Mouse (Mus musculus) small intestine, adult 2 months (tissue): ENCODE results near the gene Asb7. TPM values are rescaled to one million over a fixed set of nuclear protein-coding genes. Genes with fewer than 3 reads are reported as not detected.

Experiments
- H3K27ac ChIP-seq: fragments of 200-500 bp; 2 replicates; pipeline ENCODE4 v1.5.1; 2012; ENCODE audit warnings: low read depth, low read length, control low read depth, inconsistent platforms; ENCODE audit not compliant: insufficient read depth
- H3K27me3 ChIP-seq: fragments of 200-500 bp; 2 replicates; pipeline ENCODE4 v1.6.1; 2012; ENCODE audit warnings: mild to moderate bottlenecking, moderate library complexity, low read length, inconsistent platforms; ENCODE audit not compliant: control insufficient read depth, insufficient read depth
- H3K36me3 ChIP-seq: fragments of 200-500 bp; 2 replicates; pipeline ENCODE4 v1.6.1; 2012; ENCODE audit warnings: mild to moderate bottlenecking, low read length, control low read depth, inconsistent platforms; ENCODE audit not compliant: control insufficient read depth, insufficient read depth
- H3K4me1 ChIP-seq: fragments of 200-500 bp; 2 replicates; pipeline ENCODE4 v1.6.1; 2012; ENCODE audit warnings: low read length, inconsistent platforms, mixed read lengths; ENCODE audit not compliant: control insufficient read depth, insufficient read depth, insufficient read length
- H3K4me3 ChIP-seq: fragments of 200-500 bp; 2 replicates; pipeline ENCODE4 v1.5.1; 2012; ENCODE audit warnings: low read depth, mild to moderate bottlenecking, control low read depth, inconsistent platforms, low read length, moderate library complexity
- CTCF ChIP-seq: fragments of 200-500 bp; IDR thresholded peaks from 2 replicates; pipeline ENCODE4 v1.5.1; 2012; ENCODE audit warnings: low read depth, mild to moderate bottlenecking, control low read depth, inconsistent platforms, low read length, moderate library complexity, mixed read lengths; ENCODE audit not compliant: insufficient replicate concordance, insufficient read length; ENCODE audit errors: extremely low read depth
- POLR2A ChIP-seq: fragments of 200-500 bp; IDR thresholded peaks from 2 replicates; pipeline ENCODE4 v1.6.1; 2012; ENCODE audit warnings: low read depth, mild to moderate bottlenecking, control low read depth, inconsistent platforms, low read length, moderate library complexity
- WGBS: fragments of 180-500 bp; shearing (Covaris S2); methylation state at CpG from one replicate; pipeline ENCODE4 v1.1.7; 2018; 5-methylcytosine and 5-hydroxymethylcytosine counted together
- polyA plus RNA-seq: library from polyadenylated mRNA; depleted of rRNA; stranded (reverse); fragments of >200 nt; gene quantifications from 2 replicates; pipeline ENCODE4 v1.2.3, GENCODE M21; 2012

Asb7 gene
- polyA plus RNA-seq, 1 experiment, result 2.8 TPM

DNA sequence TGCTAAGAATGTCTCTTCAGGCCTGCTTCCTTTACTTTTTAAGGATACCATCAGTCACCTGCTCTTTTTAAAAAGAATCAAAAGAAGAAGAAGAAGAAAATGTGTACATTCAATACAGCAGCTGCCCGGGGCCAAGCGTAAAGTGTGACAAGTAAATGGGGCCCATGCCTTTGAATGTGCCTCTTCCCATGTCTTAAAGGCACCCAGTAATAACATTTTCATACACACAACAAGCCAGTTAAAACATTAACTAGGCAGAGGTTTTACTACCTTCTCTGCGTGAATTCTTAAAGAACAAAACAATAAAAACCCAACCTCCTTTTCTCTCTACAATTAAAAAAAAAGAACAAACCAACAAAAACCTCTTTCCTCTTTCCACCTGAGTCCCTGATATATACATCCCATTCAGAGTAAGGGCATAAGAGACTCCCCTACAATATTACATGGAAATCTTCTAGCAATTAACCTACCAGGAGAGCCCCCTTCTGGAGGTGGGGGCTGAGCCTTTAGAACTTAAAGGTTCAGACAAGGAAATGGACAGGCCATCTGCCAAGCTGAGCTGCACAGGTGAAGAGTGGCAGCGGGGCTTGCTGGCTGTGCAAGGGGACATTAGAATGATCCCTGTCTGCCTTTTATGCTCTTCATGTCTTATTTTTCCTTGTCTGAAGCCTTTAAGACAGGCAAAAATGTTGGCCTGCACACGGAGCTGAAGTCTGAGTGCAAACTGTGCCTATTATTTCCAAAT, 7.1 kb downstream of the Asb7 start:
- H3K4me1 ChIP-seq, result no peaks in the 10 kb centered on the region
- no peaks in the 10 kb centered on the region for H3K27me3 ChIP-seq
- no peak overlapping the region for H3K27ac ChIP-seq
- TF ChIP-seq CTCF, result no peak
- no peak for TF ChIP-seq POLR2A
- H3K36me3 ChIP-seq, result peaks cover 42% of the 10 kb centered on the region
- 45% methylated on average over 5 of the region's 5 CpGs for WGBS
- H3K4me3 ChIP-seq, result no peak overlapping the region

DNA sequence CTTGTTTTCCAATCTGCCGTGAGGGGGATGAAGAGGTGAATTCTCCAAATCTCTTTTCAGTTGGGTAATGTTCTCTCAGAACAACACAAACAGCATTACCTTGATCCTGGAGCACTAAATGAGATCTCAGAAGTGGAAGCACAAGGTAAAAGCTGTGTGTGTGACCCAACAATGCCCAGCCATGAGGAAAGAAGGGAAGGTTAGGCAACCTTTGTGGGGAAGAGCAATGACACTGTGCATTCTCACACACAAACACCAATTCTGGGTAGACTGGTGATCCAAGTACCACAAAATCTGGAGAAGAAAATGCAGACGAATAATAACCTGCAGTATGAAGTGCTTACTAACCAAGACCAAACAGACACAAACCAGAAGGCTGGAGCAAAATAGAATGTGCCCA, 13.6 kb downstream of the Asb7 start:
- no peak for TF ChIP-seq POLR2A
- no peak for TF ChIP-seq CTCF
- Histone ChIP-seq H3K27me3 (no peaks in the 10 kb centered on the region), H3K4me1 (no peaks in the 10 kb centered on the region), H3K4me3 (no peak overlapping the region), H3K27ac (no peak overlapping the region), H3K36me3 (peaks cover 56% of the 10 kb centered on the region)
- 89% methylated on average over 2 of the region's 2 CpGs for WGBS

DNA sequence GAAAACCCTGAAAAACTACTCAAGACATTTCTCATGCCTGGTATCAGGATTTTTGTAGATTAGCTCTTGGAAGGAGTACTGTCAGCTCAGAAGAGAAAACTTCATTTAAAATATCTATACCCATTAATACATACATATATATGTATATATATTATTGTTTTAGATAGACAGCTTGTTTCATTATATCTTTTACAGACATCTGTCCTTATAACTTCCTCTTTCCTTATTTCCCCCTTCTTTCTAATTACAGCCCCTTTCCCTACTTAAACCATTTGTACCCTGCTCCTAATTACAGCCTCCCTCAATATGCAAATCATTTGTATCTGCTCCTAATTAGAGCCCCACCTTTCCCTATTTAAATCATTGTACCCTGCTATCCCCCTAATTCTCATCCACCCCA, 22.3 kb downstream of the Asb7 start:
- TF ChIP-seq POLR2A (no peak), CTCF (no peak)
- Histone ChIP-seq H3K4me1 (peaks cover 10% of the 10 kb centered on the region; the same call in 1 of the 2 replicates), H3K27ac (no peak overlapping the region), H3K4me3 (no peak overlapping the region), H3K27me3 (no peaks in the 10 kb centered on the region), H3K36me3 (peaks cover 2% of the 10 kb centered on the region; the same call in 1 of the 2 replicates)

DNA sequence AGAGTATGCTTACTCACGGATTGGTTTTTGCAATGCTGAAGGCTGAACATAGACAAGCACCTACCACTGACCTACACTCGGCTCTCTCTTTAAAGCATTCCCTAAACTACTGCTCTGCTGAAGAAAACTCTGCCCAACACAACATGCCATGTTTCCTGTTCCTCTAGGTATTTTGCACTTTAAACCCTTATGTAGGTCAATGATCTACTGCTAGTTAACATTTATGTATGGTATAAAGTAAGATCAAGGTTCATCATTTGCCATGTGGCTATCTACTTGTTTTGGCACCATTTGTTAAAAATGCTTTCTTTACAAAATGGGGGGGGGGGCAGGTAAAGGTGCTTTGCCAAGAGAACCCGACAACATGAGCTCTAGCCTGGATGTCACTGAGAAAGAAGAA, 25.8 kb downstream of the Asb7 start:
- H3K36me3 ChIP-seq, result peaks cover 8% of the 10 kb centered on the region
- TF ChIP-seq CTCF, result no peak
- no peak for TF ChIP-seq POLR2A
- H3K4me3 ChIP-seq, result no peak overlapping the region
- WGBS, result 27% methylated on average over 3 of the region's 3 CpGs
- H3K4me1 ChIP-seq, result peaks cover 10% of the 10 kb centered on the region; the same call in 1 of the 2 replicates
- no peaks in the 10 kb centered on the region for H3K27me3 ChIP-seq
- H3K27ac ChIP-seq, result no peak overlapping the region

DNA sequence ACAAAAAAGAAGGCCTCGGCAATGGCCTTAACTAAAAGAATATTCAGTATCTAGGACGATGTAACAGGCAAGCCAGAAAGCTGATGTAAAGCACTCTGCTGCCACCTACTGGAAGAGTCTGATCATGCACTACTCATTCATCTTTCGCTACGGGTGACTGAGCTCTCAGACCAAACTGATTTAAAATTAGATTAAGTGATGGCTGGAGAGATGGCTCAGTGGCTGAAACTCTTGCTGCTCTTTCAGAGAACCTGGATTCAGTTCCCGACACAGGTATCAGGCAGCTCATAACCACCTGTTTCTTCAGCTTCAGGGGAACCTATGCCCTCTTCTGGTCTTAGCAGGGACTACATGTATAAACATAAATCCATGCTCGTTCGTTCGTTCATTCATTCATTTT, 27.8 kb downstream of the Asb7 start:
- H3K27me3 ChIP-seq, result no peaks in the 10 kb centered on the region
- peaks cover 10% of the 10 kb centered on the region; the same call in 1 of the 2 replicates for H3K4me1 ChIP-seq
- TF ChIP-seq CTCF (peak; percentile 93; the same call in 1 of the 2 replicates), POLR2A (no peak)
- H3K4me3 ChIP-seq, result peak overlapping the region; percentile 24; the same call in 1 of the 2 replicates
- 4% methylated on average over 8 of the region's 8 CpGs for WGBS
- H3K27ac ChIP-seq, result no peak overlapping the region
- H3K36me3 ChIP-seq, result peaks cover 15% of the 10 kb centered on the region

DNA sequence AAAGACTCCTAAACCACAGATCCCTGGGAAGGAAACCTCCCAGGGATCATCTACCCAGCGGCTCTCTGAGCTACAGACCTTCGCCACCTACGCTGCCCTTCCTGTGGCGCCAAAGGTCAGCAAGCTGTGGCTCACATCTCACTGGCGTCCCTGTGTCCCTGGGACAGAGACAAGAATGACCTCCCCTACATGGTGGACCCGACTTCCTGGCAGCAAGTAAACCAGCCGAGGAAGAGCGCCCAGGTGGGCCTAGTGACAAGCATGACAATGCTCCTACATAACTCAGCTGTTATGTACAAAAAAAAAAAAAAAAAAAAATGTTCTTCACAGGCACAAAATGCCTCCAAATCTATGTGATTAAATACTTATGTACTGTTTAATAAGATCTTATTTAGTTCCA, 28.4 kb downstream of the Asb7 start:
- peaks cover 16% of the 10 kb centered on the region for H3K36me3 ChIP-seq
- H3K27me3 ChIP-seq, result no peaks in the 10 kb centered on the region
- no peak overlapping the region; the same call in 1 of the 2 replicates for H3K27ac ChIP-seq
- H3K4me1 ChIP-seq, result peaks cover 10% of the 10 kb centered on the region; the same call in 1 of the 2 replicates
- WGBS, result 80% methylated on average over 8 of the region's 8 CpGs
- no peak overlapping the region for H3K4me3 ChIP-seq
- no peak for TF ChIP-seq POLR2A
- no peak for TF ChIP-seq CTCF

DNA sequence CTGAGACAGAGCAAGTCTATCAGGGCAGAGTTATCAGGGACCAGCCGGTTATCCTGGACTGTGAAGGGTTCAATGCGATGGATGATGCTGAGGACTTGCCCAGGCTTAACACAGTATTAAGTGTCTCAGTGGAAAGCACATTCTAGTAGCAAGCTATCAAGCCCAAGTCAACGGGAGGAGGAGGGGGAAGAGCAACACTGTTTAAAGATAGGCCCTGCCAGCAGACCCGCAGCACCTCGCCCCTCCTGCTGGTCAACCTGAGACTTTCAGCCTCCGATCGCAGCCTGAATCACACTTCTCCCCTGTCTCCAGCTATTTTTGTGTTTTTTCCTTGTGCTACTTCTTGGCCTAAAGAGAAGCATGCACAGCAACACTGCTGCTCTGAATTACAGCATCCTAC, 29.1 kb downstream of the Asb7 start:
- no peak overlapping the region for H3K4me3 ChIP-seq
- peaks cover 12% of the 10 kb centered on the region for H3K4me1 ChIP-seq
- no peak overlapping the region for H3K27ac ChIP-seq
- H3K27me3 ChIP-seq, result no peaks in the 10 kb centered on the region
- WGBS, result 77% methylated on average over 7 of the region's 7 CpGs
- TF ChIP-seq POLR2A (no peak), CTCF (0 out of 2 replicates have a peak, but pooled peaks have one; percentile 8)
- peaks cover 16% of the 10 kb centered on the region for H3K36me3 ChIP-seq
